Comparison of ENCODE assay signal across 22 mouse cellular contexts in genomic region chr8:94004139-94004538, GRCm38 (mm10). TPM values are rescaled to one million over a fixed set of nuclear protein-coding genes. Genes with fewer than 3 reads are reported as not detected.
A peak's percentile ranks its signal among the peaks of the same experiment; 100 is the strongest.
DNase-seq lines count a peak whose midpoint lies in the region; ATAC-seq and TF ChIP-seq lines count a peak whose summit lies in the region.
"Had no signal": no experiment of that assay in that cellular context is flagged by ENCODE, and none has a peak within 500 bp of the region (broad histone marks: within the 10 kb centered on the region; RNA-seq: fewer than 3 reads in every experiment).

No protein-coding gene starts in this region.

- intact Hi-C loops in left cerebral cortex, adult 2 months (cut with DNase I) = no loop called here
- intact Hi-C loops in left cerebral cortex, postnatal 10 days (cut with DNase I) = no loop called here

- TF ChIP-seq CTCF in left cerebral cortex, adult 2 months (IDR thresholded peaks at IDR 0.05) = no peak

- no peak for DNase-seq in frontal cortex, postnatal 25 days (ENCODE audit: low spot score in 2 of 2)
- no peak for DNase-seq in left cerebral cortex, adult 2 months (ENCODE audit: extremely low spot score in 1 of 2, low spot score in 2 of 2)
- DNase-seq in left cerebral cortex, postnatal 10 days (ENCODE audit: extremely low spot score in 1 of 2, low spot score in 2 of 2) = no peak
- peak; percentile 29 for DNase-seq in right cerebral cortex, adult 18-20 months
- no peak for DNase-seq in right cerebral cortex, adult 2 months (ENCODE audit: low spot score in 2 of 2)
- DNase-seq in lung, postnatal 25 days (ENCODE audit: low spot score) = no peak
- DNase-seq: adrenal gland, adult 8-10 months; adrenal gland, postnatal 25 days; cerebellum, adult 2 months; cerebellum, adult 9-11 months; cerebellum, postnatal 25 days; forebrain, postnatal 0 days; gastrocnemius, postnatal 10 days; gastrocnemius, postnatal 36 days had no signal

- peak; percentile 87 for ATAC-seq in frontal cortex, adult (ENCODE audit: low TSS enrichment)
- ATAC-seq: activated CD4-positive, CD25-positive, alpha-beta regulatory T cell, adult 4 months; forebrain, embryonic 14.5 days; forebrain, postnatal 0 days; hindbrain, embryonic 16.5 days had no signal

- peak overlapping the region; percentile 36; the same call in 1 of the 2 replicates for H3K27ac ChIP-seq in left cerebral cortex, adult 2 months
- H3K27ac ChIP-seq: embryonic facial prominence, embryonic 12.5 days; embryonic facial prominence, embryonic 15.5 days; hindbrain, embryonic 10.5 days; hindbrain, embryonic 13.5 days had no signal

- H3K4me3 ChIP-seq in left cerebral cortex, adult 2 months = no peak overlapping the region
- H3K4me3 ChIP-seq: embryonic facial prominence, embryonic 12.5 days; embryonic facial prominence, embryonic 15.5 days; hindbrain, embryonic 10.5 days; hindbrain, embryonic 13.5 days had no signal

RNA-seq across cellular contexts. Expression of gene Amfr, which starts 8.5 kb away (rescaled TPM):
- total RNA-seq in left cerebral cortex, adult 2 months (2021) = 100 to 1,000 TPM; 114 to 118 TPM
- 100 to 1,000 TPM; 129 to 132 TPM for total RNA-seq in left cerebral cortex, postnatal 10 days (2021)

RNA-seq across cellular contexts. Expression of gene Nudt21, which starts 32.7 kb away (rescaled TPM):
- 10 to 100 TPM; 46.3 to 51.4 TPM for total RNA-seq in left cerebral cortex, adult 2 months (2021)
- total RNA-seq in left cerebral cortex, postnatal 10 days (2021) = 10 to 100 TPM; 66.4 to 75.8 TPM

RNA-seq across cellular contexts. Expression of gene Ogfod1, which starts 32.9 kb away (rescaled TPM):
- total RNA-seq in left cerebral cortex, adult 2 months (2021) = 100 to 1,000 TPM in 1 of 2 experiments, 10 to 100 TPM in 1; 99.2 to 104 TPM
- total RNA-seq in left cerebral cortex, postnatal 10 days (2021) = 10 to 100 TPM; 36.7 to 38.1 TPM
